Mouse (Mus musculus) heart, adult 8-10 months (tissue): ENCODE measurements at regions not wholly inside any gene's neighbourhood (a gene's known extent, or its start where the extent isn't known, plus 50 kb on each side); places are given as distances from the start of the nearest gene placed in this dataset.

Experiments used
- DNase-seq: peaks from one replicate; pipeline ENCODE4 v3.0.0; 2022; ENCODE audit warnings: low spot score

GRCm38 (mm10) chr2:134419581-134419980 lies 134.6 kb downstream of the Hao1 start:
- DNase-seq = no peak

GRCm38 (mm10) chr2:134399564-134399963 lies 154.6 kb downstream of the Hao1 start:
- DNase-seq = no peak

- DNase-seq = no peak
These were observed 160.7 kb downstream of the Hao1 start for GRCm38 (mm10) chr2:134393421-134393820.

GRCm38 (mm10) chr2:134375116-134375515 lies 179.1 kb downstream of the Hao1 start:
- DNase-seq = no peak

GRCm38 (mm10) chr2:134350894-134351501 lies 203.2 kb downstream of the Hao1 start:
- DNase-seq = no peak

GRCm38 (mm10) chr2:134350442-134350841 lies 203.7 kb downstream of the Hao1 start:
- no peak for DNase-seq

GRCm38 (mm10) chr2:134342515-134343140 lies 211.5 kb downstream of the Hao1 start:
- no peak for DNase-seq

- DNase-seq = no peak
These were observed 246.1 kb downstream of the Hao1 start for GRCm38 (mm10) chr2:134308092-134308491.

- DNase-seq = no peak
These were observed 264.0 kb downstream of the Hao1 start for GRCm38 (mm10) chr2:134290126-134290691.

- peak; percentile 9 for DNase-seq
These were observed 278.3 kb downstream of the Hao1 start for GRCm38 (mm10) chr2:134275881-134276280.

- no peak for DNase-seq
These were observed 285.7 kb downstream of the Hao1 start for GRCm38 (mm10) chr2:134268466-134268865.
